Mouse (Mus musculus) embryo, embryonic 11.5 days (tissue): ENCODE results near the gene Zbtb16.

Source experiments
- DNase-seq: peaks from one replicate; pipeline ENCODE4 v3.0.0-alpha.2; 2012; ENCODE audit warnings: low read depth, low spot score

Zbtb16 gene

GRCm38 (mm10) chr9:48647648-48648284, 188.3 kb downstream of the Zbtb16 start:
- no peak for DNase-seq

GRCm38 (mm10) chr9:48646781-48647647, 189.0 kb downstream of the Zbtb16 start:
- no peak for DNase-seq

- DNase-seq, result peak; percentile 75
Measured at GRCm38 (mm10) chr9:48646251-48646650, 189.8 kb downstream of the Zbtb16 start.

GRCm38 (mm10) chr9:48645648-48646126, 190.3 kb downstream of the Zbtb16 start:
- no peak for DNase-seq

GRCm38 (mm10) chr9:48644926-48645647, 190.9 kb downstream of the Zbtb16 start:
- DNase-seq, result no peak

- DNase-seq, result no peak
Measured at GRCm38 (mm10) chr9:48644376-48644775, 191.6 kb downstream of the Zbtb16 start.

GRCm38 (mm10) chr9:48641636-48642035, 194.4 kb downstream of the Zbtb16 start:
- DNase-seq, result no peak

- DNase-seq, result no peak
Measured at GRCm38 (mm10) chr9:48640881-48641280, 195.1 kb downstream of the Zbtb16 start.

- DNase-seq, result no peak
Measured at GRCm38 (mm10) chr9:48638176-48638803, 197.7 kb downstream of the Zbtb16 start.

GRCm38 (mm10) chr9:48637161-48637560, 198.9 kb downstream of the Zbtb16 start:
- DNase-seq, result no peak

GRCm38 (mm10) chr9:48635576-48636350, 200.3 kb downstream of the Zbtb16 start:
- no peak for DNase-seq

- DNase-seq, result no peak
Measured at GRCm38 (mm10) chr9:48633147-48633546, 202.9 kb downstream of the Zbtb16 start.

GRCm38 (mm10) chr9:48619268-48619667, 216.8 kb downstream of the Zbtb16 start:
- no peak for DNase-seq

- DNase-seq, result peak; percentile 79
Measured at GRCm38 (mm10) chr9:48618589-48618988, 217.4 kb downstream of the Zbtb16 start.

GRCm38 (mm10) chr9:48618111-48618510, 217.9 kb downstream of the Zbtb16 start:
- DNase-seq, result no peak

- DNase-seq, result no peak
Measured at GRCm38 (mm10) chr9:48617511-48618010, 218.5 kb downstream of the Zbtb16 start.

GRCm38 (mm10) chr9:48613221-48613620, 222.8 kb downstream of the Zbtb16 start:
- DNase-seq, result no peak

GRCm38 (mm10) chr9:48612542-48612941, 223.5 kb downstream of the Zbtb16 start:
- DNase-seq, result no peak

- no peak for DNase-seq
Measured at GRCm38 (mm10) chr9:48611032-48611431, 225.0 kb downstream of the Zbtb16 start.

- no peak for DNase-seq
Measured at GRCm38 (mm10) chr9:48609734-48610133, 226.3 kb downstream of the Zbtb16 start.

GRCm38 (mm10) chr9:48607417-48607816, 228.6 kb downstream of the Zbtb16 start:
- no peak for DNase-seq
